Mouse (Mus musculus) hindbrain, embryonic 13.5 days (tissue): ENCODE measurements around the gene Lrrn1. TPM values are rescaled to one million over a fixed set of nuclear protein-coding genes. Genes with fewer than 3 reads are reported as not detected.
A peak's percentile ranks its signal among the peaks of the same experiment; 100 is the strongest.

Experiments used
- ATAC-seq: fragments of 200-750 bp; cut with Nextera tagmentation; 2 replicates; pipeline ENCODE4 v1.8.0; 2017; ENCODE audit warnings: moderate TSS enrichment; ENCODE audit not compliant: low FRiP score
- H3K27ac ChIP-seq: fragments of 300-500 bp; sonication (generic); 2 replicates; pipeline ENCODE4 v1.5.1; 2015; ENCODE audit warnings: inconsistent platforms, mild to moderate bottlenecking, moderate library complexity
- H3K27me3 ChIP-seq: fragments of 300-500 bp; sonication (generic); 2 replicates; pipeline ENCODE4 v1.6.1; 2015; ENCODE audit warnings: mild to moderate bottlenecking, inconsistent platforms
- H3K36me3 ChIP-seq: fragments of 300-500 bp; sonication (generic); 2 replicates; pipeline ENCODE4 v1.6.1; 2015; ENCODE audit warnings: mild to moderate bottlenecking, inconsistent platforms
- H3K4me1 ChIP-seq: fragments of 300-500 bp; sonication (generic); replicated peaks from 2 replicates; pipeline ENCODE4 v1.6.1; 2015; ENCODE audit warnings: inconsistent platforms
- H3K4me2 ChIP-seq: fragments of 300-500 bp; sonication (generic); 2 replicates; pipeline ENCODE4 v1.6.1; 2015; ENCODE audit warnings: inconsistent platforms, mild to moderate bottlenecking, moderate library complexity
- H3K4me3 ChIP-seq: fragments of 300-500 bp; sonication (generic); 2 replicates; pipeline ENCODE4 v1.5.1; 2015; ENCODE audit warnings: mild to moderate bottlenecking, inconsistent platforms
- H3K9ac ChIP-seq: fragments of 300-500 bp; sonication (generic); 2 replicates; pipeline ENCODE4 v1.6.1; 2015; ENCODE audit warnings: mild to moderate bottlenecking, inconsistent platforms
- H3K9me3 ChIP-seq: fragments of 300-500 bp; sonication (generic); 2 replicates; pipeline ENCODE4 v1.6.1; 2016; ENCODE audit warnings: inconsistent platforms
- WGBS: fragments of 180-500 bp; shearing (Covaris S2); methylation state at CpG from one replicate; pipeline ENCODE4 v1.1.7; 2015; 5-methylcytosine and 5-hydroxymethylcytosine counted together
- polyA plus RNA-seq: library from polyadenylated mRNA; unstranded; fragments of >200 nt; fragmentation: Nextera tagmentation; extraction: Ambion mirVana; gene quantifications from 2 replicates; pipeline ENCODE4 v1.2.1, GENCODE M21; 2015

Lrrn1 gene
- polyA plus RNA-seq, 1 experiment from 2014 or later, result 94.8 TPM

GRCm38 (mm10) chr6:107546272-107546671 lies 16.7 kb downstream of the Lrrn1 start:
- ATAC-seq, result no peak
- Histone ChIP-seq H3K36me3 (0 out of 2 replicates have a peak, but pooled peaks cover 6% of the 10 kb centered on the region), H3K27me3 (no peaks in the 10 kb centered on the region), H3K4me2 (no peak overlapping the region), H3K9me3 (no peaks in the 10 kb centered on the region), H3K9ac (no peak overlapping the region), H3K4me3 (no peak overlapping the region), H3K27ac (no peak overlapping the region), H3K4me1 (peaks cover 20% of the 10 kb centered on the region)
- 48% methylated on average over 2 of the region's 2 CpGs for WGBS

GRCm38 (mm10) chr6:107552511-107552910 lies 22.9 kb downstream of the Lrrn1 start:
- H3K4me1 ChIP-seq, result peaks cover 28% of the 10 kb centered on the region
- 0 out of 2 replicates have a peak, but pooled peaks have one; percentile 26 for ATAC-seq
- 93% methylated on average over 1 of the region's 1 CpGs for WGBS
- no peaks in the 10 kb centered on the region for H3K9me3 ChIP-seq
- peaks cover 6% of the 10 kb centered on the region; the same call in 1 of the 2 replicates for H3K36me3 ChIP-seq
- H3K4me3 ChIP-seq, result no peak overlapping the region
- H3K27ac ChIP-seq, result no peak overlapping the region
- H3K27me3 ChIP-seq, result no peaks in the 10 kb centered on the region
- H3K9ac ChIP-seq, result no peak overlapping the region
- no peak overlapping the region for H3K4me2 ChIP-seq

- no peaks in the 10 kb centered on the region for H3K9me3 ChIP-seq
- H3K4me1 ChIP-seq, result peaks cover 36% of the 10 kb centered on the region
- H3K27me3 ChIP-seq, result no peaks in the 10 kb centered on the region
- no peak overlapping the region for H3K4me3 ChIP-seq
- H3K27ac ChIP-seq, result no peak overlapping the region
- peaks cover 10% of the 10 kb centered on the region; the same call in 1 of the 2 replicates for H3K36me3 ChIP-seq
- ATAC-seq, result no peak
- WGBS, result 90% methylated on average over 5 of the region's 5 CpGs
- H3K4me2 ChIP-seq, result no peak overlapping the region
- no peak overlapping the region for H3K9ac ChIP-seq
Observed at GRCm38 (mm10) chr6:107555364-107555763, 25.8 kb downstream of the Lrrn1 start.

- Histone ChIP-seq H3K27me3 (no peaks in the 10 kb centered on the region), H3K9ac (no peak overlapping the region), H3K27ac (peak overlapping the region; percentile 60), H3K4me2 (no peak overlapping the region), H3K4me1 (peaks cover 32% of the 10 kb centered on the region), H3K36me3 (peaks cover 3% of the 10 kb centered on the region; the same call in 1 of the 2 replicates), H3K9me3 (no peaks in the 10 kb centered on the region), H3K4me3 (no peak overlapping the region)
- peak; percentile 71 for ATAC-seq
- WGBS, result 46% methylated on average over 3 of the region's 3 CpGs
Observed at GRCm38 (mm10) chr6:107556996-107557395, 27.4 kb downstream of the Lrrn1 start.

GRCm38 (mm10) chr6:107557806-107558205 lies 28.2 kb downstream of the Lrrn1 start:
- Histone ChIP-seq H3K4me2 (no peak overlapping the region), H3K36me3 (0 out of 2 replicates have a peak, but pooled peaks cover 3% of the 10 kb centered on the region), H3K4me1 (peaks cover 32% of the 10 kb centered on the region), H3K9ac (no peak overlapping the region), H3K9me3 (no peaks in the 10 kb centered on the region), H3K27ac (0 out of 2 replicates have a peak overlapping the region, but pooled peaks have one; percentile 27), H3K4me3 (no peak overlapping the region), H3K27me3 (no peaks in the 10 kb centered on the region)
- 70% methylated on average over 3 of the region's 3 CpGs for WGBS
- ATAC-seq, result no peak

- Histone ChIP-seq H3K4me2 (no peak overlapping the region), H3K27ac (no peak overlapping the region), H3K9ac (no peak overlapping the region), H3K4me3 (no peak overlapping the region), H3K27me3 (no peaks in the 10 kb centered on the region), H3K4me1 (peaks cover 9% of the 10 kb centered on the region), H3K36me3 (peaks cover 8% of the 10 kb centered on the region), H3K9me3 (no peaks in the 10 kb centered on the region)
- no peak for ATAC-seq
- WGBS, result 97% methylated on average over 2 of the region's 2 CpGs
Observed at GRCm38 (mm10) chr6:107562255-107562654, 32.7 kb downstream of the Lrrn1 start.

- Histone ChIP-seq H3K4me3 (no peak overlapping the region), H3K9ac (no peak overlapping the region), H3K27me3 (no peaks in the 10 kb centered on the region), H3K4me1 (no peaks in the 10 kb centered on the region), H3K9me3 (no peaks in the 10 kb centered on the region), H3K27ac (no peak overlapping the region), H3K36me3 (peaks cover 44% of the 10 kb centered on the region), H3K4me2 (no peak overlapping the region)
- ATAC-seq, result no peak
- 86% methylated on average over 12 of the region's 12 CpGs for WGBS
Observed at GRCm38 (mm10) chr6:107566944-107567634, 37.5 kb downstream of the Lrrn1 start.

GRCm38 (mm10) chr6:107574561-107574960 lies 45.0 kb downstream of the Lrrn1 start:
- 97% methylated on average over 3 of the region's 3 CpGs for WGBS
- no peak overlapping the region for H3K27ac ChIP-seq
- H3K4me1 ChIP-seq, result no peaks in the 10 kb centered on the region
- H3K9me3 ChIP-seq, result no peaks in the 10 kb centered on the region
- H3K4me3 ChIP-seq, result no peak overlapping the region
- H3K27me3 ChIP-seq, result no peaks in the 10 kb centered on the region
- H3K4me2 ChIP-seq, result no peak overlapping the region
- H3K9ac ChIP-seq, result no peak overlapping the region
- H3K36me3 ChIP-seq, result peaks cover 21% of the 10 kb centered on the region
- ATAC-seq, result no peak

- Histone ChIP-seq H3K4me1 (no peaks in the 10 kb centered on the region), H3K36me3 (peaks cover 16% of the 10 kb centered on the region), H3K4me2 (no peak overlapping the region), H3K27me3 (no peaks in the 10 kb centered on the region), H3K9ac (no peak overlapping the region), H3K27ac (no peak overlapping the region), H3K9me3 (no peaks in the 10 kb centered on the region), H3K4me3 (no peak overlapping the region)
- no peak for ATAC-seq
- WGBS, result 77% methylated on average over 3 of the region's 3 CpGs
Observed at GRCm38 (mm10) chr6:107575405-107575804, 45.8 kb downstream of the Lrrn1 start.

GRCm38 (mm10) chr6:107577309-107577708 lies 47.7 kb downstream of the Lrrn1 start:
- Histone ChIP-seq H3K4me3 (no peak overlapping the region), H3K27ac (no peak overlapping the region), H3K4me1 (no peaks in the 10 kb centered on the region), H3K9ac (no peak overlapping the region), H3K27me3 (no peaks in the 10 kb centered on the region), H3K4me2 (no peak overlapping the region), H3K9me3 (no peaks in the 10 kb centered on the region), H3K36me3 (peaks cover 4% of the 10 kb centered on the region; the same call in 1 of the 2 replicates)
- 95% methylated on average over 8 of the region's 8 CpGs for WGBS
- ATAC-seq, result peak; percentile 50; the same call in 1 of the 2 replicates

GRCm38 (mm10) chr6:107583759-107584383 lies 54.3 kb downstream of the Lrrn1 start:
- Histone ChIP-seq H3K9ac (no peak overlapping the region), H3K4me1 (no peaks in the 10 kb centered on the region; the same call in 1 of the 2 replicates), H3K4me2 (no peak overlapping the region), H3K36me3 (no peaks in the 10 kb centered on the region), H3K9me3 (no peaks in the 10 kb centered on the region), H3K27me3 (no peaks in the 10 kb centered on the region), H3K4me3 (no peak overlapping the region), H3K27ac (no peak overlapping the region; the same call in 1 of the 2 replicates)
- WGBS, result 84% methylated on average over 1 of the region's 1 CpGs
- no peak for ATAC-seq

GRCm38 (mm10) chr6:107605151-107605550 lies 75.6 kb downstream of the Lrrn1 start:
- H3K9ac ChIP-seq, result no peak overlapping the region
- H3K36me3 ChIP-seq, result no peaks in the 10 kb centered on the region
- no peak for ATAC-seq
- no peak overlapping the region for H3K4me3 ChIP-seq
- H3K27ac ChIP-seq, result no peak overlapping the region
- no peaks in the 10 kb centered on the region for H3K27me3 ChIP-seq
- H3K9me3 ChIP-seq, result no peaks in the 10 kb centered on the region
- H3K4me2 ChIP-seq, result no peak overlapping the region
- H3K4me1 ChIP-seq, result no peaks in the 10 kb centered on the region

GRCm38 (mm10) chr6:107614288-107614687 lies 84.7 kb downstream of the Lrrn1 start:
- Histone ChIP-seq H3K4me1 (no peaks in the 10 kb centered on the region), H3K27me3 (no peaks in the 10 kb centered on the region), H3K4me2 (no peak overlapping the region), H3K9me3 (no peaks in the 10 kb centered on the region), H3K9ac (no peak overlapping the region), H3K36me3 (no peaks in the 10 kb centered on the region), H3K27ac (no peak overlapping the region), H3K4me3 (no peak overlapping the region)
- 67% methylated on average over 1 of the region's 1 CpGs for WGBS
- no peak for ATAC-seq
